Mouse (Mus musculus) heart, adult 11 months (tissue): ENCODE results near the gene Syn3.

Source experiments
- DNase-seq: peaks from one replicate; pipeline ENCODE4 v3.0.0; 2022

Syn3 gene

GRCm38 (mm10) chr10:86416806-86417205, 81.9 kb downstream of the Syn3 start:
- DNase-seq: peak; percentile 95

- peak; percentile 28 for DNase-seq
Measured at GRCm38 (mm10) chr10:86410868-86411267, 87.8 kb downstream of the Syn3 start.

GRCm38 (mm10) chr10:86406952-86407351, 91.7 kb downstream of the Syn3 start:
- DNase-seq: no peak

- no peak for DNase-seq
Measured at GRCm38 (mm10) chr10:86398347-86398720, 100.4 kb downstream of the Syn3 start.

GRCm38 (mm10) chr10:86397577-86398346, 100.9 kb downstream of the Syn3 start:
- DNase-seq: no peak

- no peak for DNase-seq
Measured at GRCm38 (mm10) chr10:86392399-86392798, 106.3 kb downstream of the Syn3 start.

- peak; percentile 96 for DNase-seq
Measured at GRCm38 (mm10) chr10:86389913-86390312, 108.8 kb downstream of the Syn3 start.

GRCm38 (mm10) chr10:86389357-86389756, 109.3 kb downstream of the Syn3 start:
- peak; percentile 68 for DNase-seq

- DNase-seq: peak; percentile 59
Measured at GRCm38 (mm10) chr10:86388803-86389202, 109.9 kb downstream of the Syn3 start.

GRCm38 (mm10) chr10:86387821-86388440, 110.8 kb downstream of the Syn3 start:
- peak; percentile 88 for DNase-seq

- DNase-seq: peak; percentile 79
Measured at GRCm38 (mm10) chr10:86386232-86386631, 112.5 kb downstream of the Syn3 start.

- DNase-seq: no peak
Measured at GRCm38 (mm10) chr10:86385656-86386055, 113.0 kb downstream of the Syn3 start.

GRCm38 (mm10) chr10:86384655-86385054, 114.0 kb downstream of the Syn3 start:
- peak; percentile 83 for DNase-seq

- DNase-seq: peak; percentile 27
Measured at GRCm38 (mm10) chr10:86381922-86382260, 116.8 kb downstream of the Syn3 start.

GRCm38 (mm10) chr10:86381150-86381921, 117.4 kb downstream of the Syn3 start:
- peak; percentile 78 for DNase-seq

GRCm38 (mm10) chr10:86380626-86381025, 118.1 kb downstream of the Syn3 start:
- DNase-seq: peak; percentile 71

- DNase-seq: peak; percentile 41
Measured at GRCm38 (mm10) chr10:86378803-86379202, 119.9 kb downstream of the Syn3 start.

- peak; percentile 79 for DNase-seq
Measured at GRCm38 (mm10) chr10:86376392-86377185, 122.1 kb downstream of the Syn3 start.

GRCm38 (mm10) chr10:86375903-86376302, 122.8 kb downstream of the Syn3 start:
- peak; percentile 88 for DNase-seq

- DNase-seq: peak; percentile 61
Measured at GRCm38 (mm10) chr10:86374061-86374460, 124.6 kb downstream of the Syn3 start.

- peak; percentile 96 for DNase-seq
Measured at GRCm38 (mm10) chr10:86371561-86371960, 127.1 kb downstream of the Syn3 start.

GRCm38 (mm10) chr10:86369346-86369745, 129.3 kb downstream of the Syn3 start:
- no peak for DNase-seq

- DNase-seq: peak; percentile 98
Measured at GRCm38 (mm10) chr10:86368811-86369210, 129.9 kb downstream of the Syn3 start.
